Mouse (Mus musculus): ENCODE measurements at regions not wholly inside any gene's neighbourhood (a gene's known extent, or its start where the extent isn't known, plus 50 kb on each side); places are given as distances from the start of the nearest gene placed in this dataset.

- no peak for DNase-seq
- intact Hi-C loops (cut with DNase I), result no loop called here
Observed at GRCm38 (mm10) chr14:87861486-87861885, 445.0 kb downstream of the Tdrd3 start.

- intact Hi-C loops (cut with DNase I), result no loop called here
Observed at GRCm38 (mm10) chr14:87864388-87865215, 448.2 kb downstream of the Tdrd3 start.

GRCm38 (mm10) chr14:87865216-87866202 lies 449.1 kb downstream of the Tdrd3 start:
- intact Hi-C loops (cut with DNase I), result no loop called here

More at GRCm38 (mm10) chr14:87864388-87865215, 448.2 kb downstream of the Tdrd3 start:
- DNase-seq, result no peak

GRCm38 (mm10) chr14:87901784-87902183 lies 485.3 kb downstream of the Tdrd3 start:
- no peak for DNase-seq

More at GRCm38 (mm10) chr14:87865216-87866202, 449.1 kb downstream of the Tdrd3 start:
- no peak for DNase-seq

GRCm38 (mm10) chr14:87902416-87902815 lies 486.0 kb downstream of the Tdrd3 start:
- intact Hi-C loops (cut with DNase I), result no loop called here
- no peak for DNase-seq

More at GRCm38 (mm10) chr14:87901784-87902183, 485.3 kb downstream of the Tdrd3 start:
- intact Hi-C loops (cut with DNase I), result no loop called here

Measured in heart, postnatal 14 days (tissue).